Mouse (Mus musculus): ENCODE results near the gene Zfp523.

Zfp523 gene

GRCm38 (mm10) chr17:28246640-28247039, 69.7 kb downstream of the Zfp523 start:
- DNase-seq (ENCODE audit: low spot score) = no peak

- peak; percentile 39 for DNase-seq (ENCODE audit: low spot score)
These were observed 70.7 kb downstream of the Zfp523 start for GRCm38 (mm10) chr17:28247613-28248012.

GRCm38 (mm10) chr17:28249062-28249461, 72.1 kb downstream of the Zfp523 start:
- no peak for DNase-seq (ENCODE audit: low spot score)

GRCm38 (mm10) chr17:28251579-28252280, 74.8 kb downstream of the Zfp523 start:
- DNase-seq (ENCODE audit: low spot score) = no peak

GRCm38 (mm10) chr17:28252281-28252648, 75.3 kb downstream of the Zfp523 start:
- no peak for DNase-seq (ENCODE audit: low spot score)

- DNase-seq (ENCODE audit: low spot score) = peak; percentile 34
These were observed 76.3 kb downstream of the Zfp523 start for GRCm38 (mm10) chr17:28253216-28253615.

GRCm38 (mm10) chr17:28254804-28255203, 77.9 kb downstream of the Zfp523 start:
- no peak for DNase-seq (ENCODE audit: low spot score)
